Mouse (Mus musculus): ENCODE results near the gene Rab3gap2.

Rab3gap2 gene

GRCm38 (mm10) chr1:185217966-185218365 lies 14.0 kb downstream of the Rab3gap2 start:
- no peak for DNase-seq (ENCODE audit: low read depth in 1 of 2, low spot score in 2 of 2)

GRCm38 (mm10) chr1:185226889-185227288 lies 23.0 kb downstream of the Rab3gap2 start:
- DNase-seq (ENCODE audit: low read depth in 1 of 2, low spot score in 2 of 2): no peak

- no peak for DNase-seq (ENCODE audit: low read depth in 1 of 2, low spot score in 2 of 2)
Observed at GRCm38 (mm10) chr1:185227766-185228165, 23.8 kb downstream of the Rab3gap2 start.

GRCm38 (mm10) chr1:185229406-185230201 lies 25.7 kb downstream of the Rab3gap2 start:
- no peak for DNase-seq (ENCODE audit: low read depth in 1 of 2, low spot score in 2 of 2)

GRCm38 (mm10) chr1:185235837-185236236 lies 31.9 kb downstream of the Rab3gap2 start:
- DNase-seq (ENCODE audit: low read depth in 1 of 2, low spot score in 2 of 2): no peak

- DNase-seq (ENCODE audit: low read depth in 1 of 2, low spot score in 2 of 2): no peak
Observed at GRCm38 (mm10) chr1:185236530-185236929, 32.6 kb downstream of the Rab3gap2 start.

- no peak for DNase-seq (ENCODE audit: low read depth in 1 of 2, low spot score in 2 of 2)
Observed at GRCm38 (mm10) chr1:185243013-185243412, 39.1 kb downstream of the Rab3gap2 start.

- DNase-seq (ENCODE audit: low read depth in 1 of 2, low spot score in 2 of 2): no peak
Observed at GRCm38 (mm10) chr1:185245456-185245855, 41.5 kb downstream of the Rab3gap2 start.

GRCm38 (mm10) chr1:185247429-185248085 lies 43.6 kb downstream of the Rab3gap2 start:
- no peak for DNase-seq (ENCODE audit: low read depth in 1 of 2, low spot score in 2 of 2)

- DNase-seq (ENCODE audit: low read depth in 1 of 2, low spot score in 2 of 2): no peak
Observed at GRCm38 (mm10) chr1:185248728-185249127, 44.8 kb downstream of the Rab3gap2 start.

- DNase-seq (ENCODE audit: low read depth in 1 of 2, low spot score in 2 of 2): no peak
Observed at GRCm38 (mm10) chr1:185252351-185252750, 48.4 kb downstream of the Rab3gap2 start.

- no peak for DNase-seq (ENCODE audit: low read depth in 1 of 2, low spot score in 2 of 2)
Observed at GRCm38 (mm10) chr1:185253140-185253892, 49.4 kb downstream of the Rab3gap2 start.

GRCm38 (mm10) chr1:185255336-185255735 lies 51.4 kb downstream of the Rab3gap2 start:
- no peak for DNase-seq (ENCODE audit: low read depth in 1 of 2, low spot score in 2 of 2)

- no peak for DNase-seq (ENCODE audit: low read depth in 1 of 2, low spot score in 2 of 2)
Observed at GRCm38 (mm10) chr1:185256753-185257152, 52.8 kb downstream of the Rab3gap2 start.

- DNase-seq (ENCODE audit: low read depth in 1 of 2, low spot score in 2 of 2): no peak
Observed at GRCm38 (mm10) chr1:185262565-185262964, 58.6 kb downstream of the Rab3gap2 start.

- no peak for DNase-seq (ENCODE audit: low read depth in 1 of 2, low spot score in 2 of 2)
Observed at GRCm38 (mm10) chr1:185268675-185269074, 64.8 kb downstream of the Rab3gap2 start.

- no peak for DNase-seq (ENCODE audit: low read depth in 1 of 2, low spot score in 2 of 2)
Observed at GRCm38 (mm10) chr1:185270403-185271097, 66.6 kb downstream of the Rab3gap2 start.

- no peak for DNase-seq (ENCODE audit: low read depth in 1 of 2, low spot score in 2 of 2)
Observed at GRCm38 (mm10) chr1:185271373-185271772, 67.5 kb downstream of the Rab3gap2 start.

GRCm38 (mm10) chr1:185274819-185275545 lies 71.1 kb downstream of the Rab3gap2 start:
- no peak for DNase-seq (ENCODE audit: low read depth in 1 of 2, low spot score in 2 of 2)

- no peak for DNase-seq (ENCODE audit: low read depth in 1 of 2, low spot score in 2 of 2)
Observed at GRCm38 (mm10) chr1:185275976-185276375, 72.1 kb downstream of the Rab3gap2 start.

Measured in monocyte, adult 2 months (primary cell).